Mouse (Mus musculus) forebrain, embryonic 14.5 days (tissue): Measurements from ENCODE around the gene 2210408I21Rik. TPM values are rescaled to one million over a fixed set of nuclear protein-coding genes. Genes with fewer than 3 reads are reported as not detected.
A peak's percentile ranks its signal among the peaks of the same experiment; 100 is the strongest.

Experiments
- ATAC-seq: fragments of 200-750 bp; cut with Nextera tagmentation; 2 replicates; pipeline ENCODE4 v1.8.0; 2017; ENCODE audit warnings: mild to moderate bottlenecking, moderate library complexity
- DNase-seq: peaks from one replicate; pipeline ENCODE4 v3.0.0-alpha.2; 2015; ENCODE audit warnings: low spot score
- H3K27ac ChIP-seq: fragments of 300-500 bp; sonication (generic); 2 replicates; pipeline ENCODE4 v1.5.1; 2014; ENCODE audit warnings: low read depth, mild to moderate bottlenecking, control low read depth, low read length, moderate library complexity
- H3K27me3 ChIP-seq: fragments of 300-500 bp; sonication (generic); replicated peaks from 2 replicates; pipeline ENCODE4 v1.6.1; 2014; ENCODE audit warnings: low read length, control low read depth, mixed read lengths; ENCODE audit not compliant: control insufficient read depth, insufficient read depth
- H3K36me3 ChIP-seq: fragments of 300-500 bp; sonication (generic); 2 replicates; pipeline ENCODE4 v1.6.1; 2014; ENCODE audit warnings: low read length, control low read depth; ENCODE audit not compliant: control insufficient read depth, insufficient read depth
- H3K4me1 ChIP-seq: fragments of 300-500 bp; sonication (generic); 2 replicates; pipeline ENCODE4 v1.6.1; 2014; ENCODE audit warnings: antibody characterized with exemption, low read length, control low read depth; ENCODE audit not compliant: control insufficient read depth, insufficient read depth
- H3K4me2 ChIP-seq: fragments of 300-500 bp; sonication (generic); 2 replicates; pipeline ENCODE4 v1.6.1; 2014; ENCODE audit warnings: mild to moderate bottlenecking, control low read depth, low read length
- H3K4me3 ChIP-seq: fragments of 300-500 bp; sonication (generic); 2 replicates; pipeline ENCODE4 v1.5.1; 2014; ENCODE audit warnings: low read depth, low read length, control low read depth
- H3K9ac ChIP-seq: fragments of 300-500 bp; sonication (generic); 2 replicates; pipeline ENCODE4 v1.6.1; 2014; ENCODE audit warnings: mild to moderate bottlenecking, low read length, control low read depth, moderate library complexity
- H3K9me3 ChIP-seq: fragments of 300-500 bp; sonication (generic); replicated peaks from 2 replicates; pipeline ENCODE4 v1.6.1; 2016; ENCODE audit warnings: low read length, control low read depth, mixed read lengths; ENCODE audit not compliant: control insufficient read depth
- WGBS: fragments of 180-500 bp; shearing (Covaris S2); extraction: QIAGEN DNeasy Blood & Tissue Kit; methylation state at CpG from one replicate; pipeline ENCODE4 v1.1.7; 2014; 5-methylcytosine and 5-hydroxymethylcytosine counted together
- polyA plus RNA-seq: library from polyadenylated mRNA; unstranded; fragments of >200 nt; fragmentation: Nextera tagmentation; extraction: Ambion mirVana; gene quantifications from 2 replicates; pipeline ENCODE4 v1.2.1, GENCODE M21; 2014

The 2210408I21Rik gene
- polyA plus RNA-seq, 1 experiment from 2014 or later: 10.9 TPM

- Histone ChIP-seq H3K9me3 (no peaks in the 10 kb centered on the region), H3K27ac (no peak overlapping the region), H3K4me3 (no peak overlapping the region), H3K4me1 (no peaks in the 10 kb centered on the region), H3K36me3 (no peaks in the 10 kb centered on the region), H3K4me2 (no peak overlapping the region), H3K9ac (no peak overlapping the region), H3K27me3 (no peaks in the 10 kb centered on the region)
- DNase-seq (no peak), ATAC-seq (no peak)
- WGBS: 76% methylated on average over 2 of the region's 2 CpGs
Observed at GRCm38 (mm10) chr13:77342097-77342496, 206.8 kb downstream of the 2210408I21Rik start.

GRCm38 (mm10) chr13:77385448-77385970 lies 250.2 kb downstream of the 2210408I21Rik start:
- ATAC-seq (no peak), DNase-seq (no peak)
- Histone ChIP-seq H3K9me3 (no peaks in the 10 kb centered on the region), H3K27me3 (no peaks in the 10 kb centered on the region), H3K4me3 (no peak overlapping the region), H3K27ac (no peak overlapping the region), H3K4me1 (no peaks in the 10 kb centered on the region), H3K36me3 (no peaks in the 10 kb centered on the region), H3K9ac (no peak overlapping the region), H3K4me2 (no peak overlapping the region)
- 75% methylated on average over 3 of the region's 3 CpGs for WGBS

- no peaks in the 10 kb centered on the region for H3K27me3 ChIP-seq
- H3K4me1 ChIP-seq: no peaks in the 10 kb centered on the region
- no peak for ATAC-seq
- WGBS: 82% methylated on average over 4 of the region's 4 CpGs
- no peak overlapping the region for H3K4me3 ChIP-seq
- H3K9ac ChIP-seq: no peak overlapping the region
- H3K9me3 ChIP-seq: no peaks in the 10 kb centered on the region
- DNase-seq: no peak
- H3K27ac ChIP-seq: no peak overlapping the region
- H3K4me2 ChIP-seq: no peak overlapping the region
- no peaks in the 10 kb centered on the region for H3K36me3 ChIP-seq
Observed at GRCm38 (mm10) chr13:77386001-77386400, 250.7 kb downstream of the 2210408I21Rik start.

GRCm38 (mm10) chr13:77388148-77388547 lies 252.8 kb downstream of the 2210408I21Rik start:
- peak; percentile 69 for DNase-seq
- Histone ChIP-seq H3K4me2 (no peak overlapping the region), H3K4me3 (no peak overlapping the region), H3K27me3 (no peaks in the 10 kb centered on the region), H3K36me3 (no peaks in the 10 kb centered on the region), H3K9me3 (no peaks in the 10 kb centered on the region), H3K27ac (no peak overlapping the region), H3K4me1 (no peaks in the 10 kb centered on the region), H3K9ac (no peak overlapping the region)
- peak; percentile 76 for ATAC-seq
- WGBS: 20% methylated on average over 4 of the region's 4 CpGs

GRCm38 (mm10) chr13:77389209-77389608 lies 253.9 kb downstream of the 2210408I21Rik start:
- no peak overlapping the region for H3K4me3 ChIP-seq
- H3K9ac ChIP-seq: no peak overlapping the region
- no peaks in the 10 kb centered on the region for H3K27me3 ChIP-seq
- no peaks in the 10 kb centered on the region for H3K36me3 ChIP-seq
- DNase-seq (no peak), ATAC-seq (no peak)
- H3K27ac ChIP-seq: no peak overlapping the region
- no peak overlapping the region for H3K4me2 ChIP-seq
- H3K4me1 ChIP-seq: no peaks in the 10 kb centered on the region
- H3K9me3 ChIP-seq: no peaks in the 10 kb centered on the region

GRCm38 (mm10) chr13:77396374-77396773 lies 261.0 kb downstream of the 2210408I21Rik start:
- Histone ChIP-seq H3K4me3 (no peak overlapping the region), H3K4me2 (no peak overlapping the region), H3K9ac (no peak overlapping the region), H3K36me3 (no peaks in the 10 kb centered on the region), H3K27me3 (no peaks in the 10 kb centered on the region), H3K27ac (peak overlapping the region; percentile 78), H3K9me3 (no peaks in the 10 kb centered on the region), H3K4me1 (peaks cover 8% of the 10 kb centered on the region; the same call in 1 of the 2 replicates)
- WGBS: 46% methylated on average over 2 of the region's 2 CpGs
- ATAC-seq (peak; percentile 35), DNase-seq (peak; percentile 29)

GRCm38 (mm10) chr13:77396981-77397380 lies 261.6 kb downstream of the 2210408I21Rik start:
- Histone ChIP-seq H3K36me3 (no peaks in the 10 kb centered on the region), H3K27me3 (no peaks in the 10 kb centered on the region), H3K4me3 (no peak overlapping the region), H3K4me1 (peaks cover 9% of the 10 kb centered on the region; the same call in 1 of the 2 replicates), H3K9me3 (no peaks in the 10 kb centered on the region), H3K9ac (peak overlapping the region; percentile 40), H3K27ac (peak overlapping the region; percentile 86), H3K4me2 (peak overlapping the region; percentile 31)
- DNase-seq (peak; percentile 92), ATAC-seq (peak; percentile 82)
- 16% methylated on average over 5 of the region's 5 CpGs for WGBS

GRCm38 (mm10) chr13:77397646-77398045 lies 262.3 kb downstream of the 2210408I21Rik start:
- H3K4me2 ChIP-seq: peak overlapping the region; percentile 8; the same call in 1 of the 2 replicates
- peak overlapping the region; percentile 42; the same call in 1 of the 2 replicates for H3K9ac ChIP-seq
- DNase-seq (peak; percentile 53), ATAC-seq (peak; percentile 40; the same call in 1 of the 2 replicates)
- peak overlapping the region; percentile 86 for H3K27ac ChIP-seq
- H3K36me3 ChIP-seq: no peaks in the 10 kb centered on the region
- WGBS: 58% methylated on average over 7 of the region's 7 CpGs
- H3K4me1 ChIP-seq: peaks cover 11% of the 10 kb centered on the region; the same call in 1 of the 2 replicates
- no peaks in the 10 kb centered on the region for H3K9me3 ChIP-seq
- H3K4me3 ChIP-seq: no peak overlapping the region
- H3K27me3 ChIP-seq: no peaks in the 10 kb centered on the region

GRCm38 (mm10) chr13:77398477-77398876 lies 263.1 kb downstream of the 2210408I21Rik start:
- H3K4me3 ChIP-seq: no peak overlapping the region
- no peaks in the 10 kb centered on the region for H3K9me3 ChIP-seq
- H3K4me1 ChIP-seq: peaks cover 11% of the 10 kb centered on the region; the same call in 1 of the 2 replicates
- peak overlapping the region; percentile 42 for H3K9ac ChIP-seq
- no peaks in the 10 kb centered on the region for H3K27me3 ChIP-seq
- no peak for ATAC-seq
- H3K27ac ChIP-seq: peak overlapping the region; percentile 86; the same call in 1 of the 2 replicates
- H3K36me3 ChIP-seq: no peaks in the 10 kb centered on the region
- peak; percentile 55 for DNase-seq
- H3K4me2 ChIP-seq: peak overlapping the region; percentile 8
- WGBS: 77% methylated on average over 3 of the region's 3 CpGs
